Mouse (Mus musculus): ENCODE results near the gene Pde9a.
"Not testable (repeated sequence)": the region's sequence is repeated elsewhere in the genome, so short reads cannot be mapped to it uniquely, and the experiment has no call there.

The Pde9a gene

GRCm38 (mm10) chr17:31385671-31386665 lies at the start of gene Pde9a:
Gene Pde9a (plus strand): TSS chr17:31386210.
- peak; percentile 57 to 69 for DNase-seq (ENCODE audit: low spot score in 2 of 2)

DNA sequence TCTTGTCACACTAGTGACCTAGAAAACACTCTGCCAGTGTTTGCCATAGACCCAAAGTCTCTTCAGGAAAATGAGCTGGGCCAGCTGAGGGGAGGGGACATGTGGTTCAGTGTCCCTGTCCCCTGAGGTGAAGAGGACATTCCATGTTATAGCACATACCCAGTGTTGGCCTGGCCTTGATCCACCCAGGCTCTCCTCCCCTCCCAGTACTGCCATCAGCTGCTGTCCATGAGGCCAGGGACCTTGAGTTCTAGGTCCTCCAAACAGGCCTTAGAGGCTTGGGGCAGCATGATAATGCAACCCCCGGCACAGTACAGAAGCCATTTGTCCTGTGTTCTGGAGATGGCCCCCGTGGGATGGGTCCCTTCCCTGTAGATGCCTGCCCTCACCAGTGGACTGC lies 46.2 kb upstream of the Pde9a start:
- DNase-seq (ENCODE audit: low spot score in 2 of 2): no peak

DNA sequence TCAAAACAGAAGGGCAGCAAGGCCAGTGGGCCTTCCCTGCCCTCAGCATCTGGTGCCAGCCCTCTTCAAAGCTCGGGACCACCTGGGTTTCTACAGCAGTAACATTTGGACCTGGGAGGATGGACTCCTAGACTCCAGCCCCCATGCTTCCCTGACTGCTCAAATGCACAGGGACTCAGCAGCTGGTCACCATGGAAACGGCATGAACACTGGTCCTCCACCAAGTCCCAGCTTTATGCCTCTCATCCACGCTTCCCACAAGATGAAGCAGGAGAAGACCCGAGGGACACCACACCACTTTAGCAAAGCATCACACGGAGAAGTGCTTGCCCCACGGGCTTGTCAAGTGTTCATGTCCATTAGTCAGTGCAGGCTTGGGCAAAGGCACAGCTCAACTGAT lies 43.8 kb upstream of the Pde9a start:
- no peak for DNase-seq (ENCODE audit: low spot score in 2 of 2)

GRCm38 (mm10) chr17:31344172-31344801 lies 41.7 kb upstream of the Pde9a start:
- DNase-seq (ENCODE audit: low spot score in 2 of 2): peak in 1 of 2 experiments; percentile 61

DNA sequence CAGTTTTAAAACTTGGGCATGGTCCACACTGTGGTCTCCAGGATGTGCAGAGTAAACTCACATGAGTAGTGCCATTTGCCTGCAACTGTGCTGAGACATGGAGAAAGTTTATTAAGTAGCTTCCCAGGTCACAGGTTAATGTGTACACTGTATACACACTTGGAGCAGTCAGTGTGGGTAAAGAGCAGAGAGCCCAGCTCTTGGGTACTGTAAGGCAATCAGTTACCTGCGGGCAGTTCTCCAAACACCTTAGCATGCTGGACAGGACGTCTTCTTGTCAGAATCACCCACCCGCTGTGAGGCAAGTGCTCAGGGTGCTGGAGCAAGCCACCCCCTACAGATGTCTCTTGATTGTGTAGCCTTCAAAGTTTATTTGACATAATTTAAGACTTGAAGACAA lies 41.2 kb upstream of the Pde9a start:
- DNase-seq (ENCODE audit: low spot score in 2 of 2): no peak

- no peak for DNase-seq (ENCODE audit: low spot score in 2 of 2)
Measured at GRCm38 (mm10) chr17:31348129-31348528, 37.9 kb upstream of the Pde9a start.

DNA sequence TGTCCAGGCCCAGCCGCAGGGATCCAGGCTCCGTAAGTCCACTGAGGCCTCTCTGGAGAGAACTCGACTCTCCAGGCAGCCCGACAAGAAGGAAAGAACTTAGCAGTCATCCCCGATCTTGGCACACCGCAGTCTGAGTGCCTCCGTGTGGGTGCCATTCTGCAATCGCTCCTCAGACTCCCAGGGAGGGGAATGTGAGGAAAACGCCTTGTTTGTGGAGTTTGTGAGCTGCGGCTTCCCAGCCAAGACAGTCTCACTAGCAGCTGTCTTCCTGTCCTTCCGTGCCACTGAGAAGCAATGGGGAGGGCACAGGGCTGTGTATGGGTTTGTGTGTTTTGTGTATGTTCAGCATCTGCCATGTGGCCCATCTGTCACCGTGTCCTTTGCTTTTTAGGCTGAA lies 36.6 kb upstream of the Pde9a start:
- DNase-seq (ENCODE audit: low spot score in 2 of 2): no peak

- no peak for DNase-seq (ENCODE audit: low spot score in 2 of 2)
Measured at GRCm38 (mm10) chr17:31351984-31352383, 34.0 kb upstream of the Pde9a start.

DNA sequence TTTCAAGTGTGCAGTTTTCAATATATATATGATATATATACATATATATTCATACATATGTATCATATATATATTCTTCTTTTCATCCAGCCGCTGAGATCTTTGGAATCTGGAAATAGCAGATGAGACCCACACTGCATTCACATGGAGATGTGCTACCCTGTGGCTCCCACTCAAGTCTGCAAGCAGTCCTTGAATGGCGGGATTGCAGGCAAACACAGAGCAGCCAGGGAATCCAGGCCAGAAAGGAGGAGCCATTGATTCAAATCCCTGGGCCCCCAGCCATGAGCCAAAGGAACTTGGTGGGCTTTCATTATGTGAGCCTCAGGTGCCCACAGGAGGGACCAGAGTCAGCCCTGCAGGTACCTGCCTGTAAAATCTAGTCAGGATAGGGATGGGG lies 32.8 kb upstream of the Pde9a start:
- DNase-seq (ENCODE audit: low spot score in 2 of 2): no peak

- not testable (repeated sequence) for DNase-seq (ENCODE audit: low spot score in 2 of 2)
Measured at GRCm38 (mm10) chr17:31354684-31355083, 31.3 kb upstream of the Pde9a start.

DNA sequence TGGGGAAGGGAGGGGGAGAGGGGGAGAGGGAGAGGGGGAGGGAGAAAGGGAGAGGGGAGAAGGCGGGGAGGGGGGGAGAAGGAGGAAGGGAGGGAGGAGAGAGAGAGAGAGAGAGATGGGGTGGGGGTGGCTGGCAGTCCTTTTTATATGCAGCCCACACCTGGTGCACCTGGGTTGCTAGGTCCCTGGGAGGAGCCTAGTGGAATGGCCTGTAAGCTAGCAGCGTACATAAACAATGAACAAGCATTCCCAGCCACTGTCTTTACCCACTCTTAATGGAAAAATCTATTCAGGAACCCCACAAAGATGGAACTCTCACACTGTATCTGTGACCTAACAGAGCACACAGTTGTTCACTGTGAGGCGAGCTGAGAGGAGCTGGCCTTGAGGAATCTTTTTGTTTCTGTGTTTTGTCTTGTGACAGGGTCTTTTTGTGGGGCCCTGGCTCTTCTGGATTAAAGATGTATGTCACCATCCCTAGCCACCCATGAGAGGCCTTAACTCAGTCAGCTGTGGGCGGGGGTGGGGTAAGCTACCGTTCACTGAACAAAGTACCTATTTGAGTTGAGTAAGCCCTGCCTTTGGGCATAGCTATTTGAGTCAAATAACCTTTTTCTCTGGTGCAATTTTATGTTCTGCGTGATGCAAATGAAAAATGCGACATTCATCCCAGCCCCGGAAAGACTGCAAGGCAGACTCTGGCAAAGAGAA lies 30.1 kb upstream of the Pde9a start:
- no peak for DNase-seq (ENCODE audit: low spot score in 2 of 2)

GRCm38 (mm10) chr17:31360582-31360981 lies 25.4 kb upstream of the Pde9a start:
- DNase-seq (ENCODE audit: low spot score in 2 of 2): no peak

GRCm38 (mm10) chr17:31365586-31366166 lies 20.3 kb upstream of the Pde9a start:
- no peak for DNase-seq (ENCODE audit: low spot score in 2 of 2)

GRCm38 (mm10) chr17:31370221-31370620 lies 15.8 kb upstream of the Pde9a start:
- DNase-seq (ENCODE audit: low spot score in 2 of 2): no peak

- no peak for DNase-seq (ENCODE audit: low spot score in 2 of 2)
Measured at GRCm38 (mm10) chr17:31370931-31371330, 15.1 kb upstream of the Pde9a start.

DNA sequence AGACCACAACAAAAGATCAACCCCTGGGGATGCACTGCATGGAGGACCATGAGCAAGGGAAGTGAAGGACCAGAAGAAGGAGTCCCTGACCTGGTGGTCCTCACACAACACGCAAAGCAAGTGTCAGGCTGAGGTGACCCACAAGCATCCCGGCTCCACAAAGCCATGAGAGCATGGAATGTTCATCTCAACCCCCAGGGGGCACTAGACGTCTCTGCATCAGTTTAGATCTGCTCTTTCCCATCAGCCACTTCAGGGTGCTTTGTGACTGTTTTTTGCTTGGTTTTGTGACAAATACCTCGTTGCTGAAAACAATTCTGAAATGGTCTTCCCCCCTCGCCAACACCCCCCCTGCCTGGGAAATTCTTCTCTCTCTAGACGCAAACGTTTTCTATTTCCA lies 8.0 kb upstream of the Pde9a start:
- DNase-seq (ENCODE audit: low spot score in 2 of 2): peak; percentile 64 to 70

GRCm38 (mm10) chr17:31378361-31378761 lies 7.6 kb upstream of the Pde9a start:
- peak; percentile 44 to 51 for DNase-seq (ENCODE audit: low spot score in 2 of 2)

DNA sequence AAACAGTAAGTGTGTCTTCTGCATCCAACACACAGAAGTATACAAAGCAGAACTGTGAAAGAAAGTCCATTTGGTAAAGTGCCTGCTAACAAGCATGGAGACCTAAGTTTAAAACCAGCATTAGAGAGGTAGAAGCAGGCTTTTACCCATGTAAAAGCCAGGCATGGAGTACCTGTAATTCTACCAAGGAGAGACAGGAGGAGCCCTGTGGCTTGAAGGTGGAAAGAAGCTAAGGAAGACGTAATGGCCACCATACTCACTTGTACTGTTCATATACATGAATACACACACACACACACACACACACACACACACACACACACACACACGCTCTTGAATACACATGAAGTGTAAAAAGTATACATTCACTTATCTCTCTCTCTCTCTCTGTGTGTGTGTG lies 6.9 kb upstream of the Pde9a start:
- DNase-seq (ENCODE audit: low spot score in 2 of 2): no peak

DNA sequence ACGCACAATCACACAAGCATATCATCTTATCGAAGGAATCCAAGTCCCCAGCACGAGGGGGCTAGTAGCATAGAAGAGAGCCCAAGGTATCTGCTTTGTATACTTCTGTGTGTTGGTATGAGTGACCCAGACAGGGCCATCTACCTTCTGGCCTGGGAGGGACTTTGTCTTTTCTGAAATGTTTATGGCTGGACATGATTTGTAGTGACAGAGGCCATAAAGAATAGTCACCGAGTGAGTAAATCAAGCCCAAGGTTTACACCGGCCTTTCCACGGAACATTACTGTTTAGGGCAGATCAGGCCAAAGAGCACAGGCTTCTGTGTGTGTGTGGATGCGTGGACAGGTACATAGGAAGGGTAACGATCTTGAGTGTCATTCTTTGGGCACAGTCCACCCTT lies 6.1 kb upstream of the Pde9a start:
- no peak for DNase-seq (ENCODE audit: low spot score in 2 of 2)

DNA sequence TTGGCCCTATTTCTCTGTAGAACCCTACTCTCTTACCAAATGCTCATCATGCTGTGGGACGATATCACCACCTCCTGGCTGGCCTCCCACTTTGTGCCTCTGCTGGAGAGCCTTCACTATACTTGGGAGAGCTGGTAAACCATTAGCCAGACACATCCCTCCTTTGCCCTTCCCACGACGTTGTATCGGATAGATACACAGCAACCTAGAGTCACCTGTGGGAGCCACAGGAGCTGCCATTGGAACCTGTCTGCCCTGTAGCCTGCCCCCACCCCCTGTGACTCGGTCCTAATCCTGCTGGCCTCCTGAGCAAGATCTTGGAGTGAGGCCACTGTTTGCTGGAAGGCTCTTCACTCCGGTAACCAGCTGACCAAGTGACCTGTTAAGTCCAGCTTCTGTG lies 2.7 kb upstream of the Pde9a start:
- DNase-seq (ENCODE audit: low spot score in 2 of 2): no peak

- DNase-seq (ENCODE audit: low spot score in 2 of 2): no peak
Measured at GRCm38 (mm10) chr17:31384968-31385627, 912 bp upstream of the Pde9a start.
